In genomic region chr4:125987071-125987470, GRCm38 (mm10) we compare ENCODE assay signal across 21 mouse cellular contexts. TPM values are rescaled to one million over a fixed set of nuclear protein-coding genes. Genes with fewer than 3 reads are reported as not detected.
DNase-seq lines count a peak whose midpoint lies in the region; ATAC-seq lines count a peak whose summit lies in the region.
"Had no signal": no experiment of that assay in that cellular context is flagged by ENCODE, and none has a peak within 500 bp of the region (broad histone marks: within the 10 kb centered on the region; RNA-seq: fewer than 3 reads in every experiment).

No protein-coding gene starts in this region.

- H3K4me1 ChIP-seq in kidney, embryonic 14.5 days (ENCODE audit: control insufficient read depth, insufficient read depth, low read length), result no peaks in the 10 kb centered on the region
- H3K4me1 ChIP-seq: embryonic facial prominence, embryonic 15.5 days had no signal

- H3K4me2 ChIP-seq in kidney, embryonic 14.5 days (replicated peaks; ENCODE audit: low read depth, low read length), result no peak overlapping the region
- H3K4me2 ChIP-seq: embryonic facial prominence, embryonic 13.5 days; embryonic facial prominence, embryonic 15.5 days; forebrain, embryonic 12.5 days had no signal

- ATAC-seq in kidney, embryonic 14.5 days (ENCODE audit: low FRiP score, low TSS enrichment), result no peak
- ATAC-seq: forebrain, embryonic 14.5 days; forebrain, embryonic 16.5 days had no signal

- H3K9me3 ChIP-seq in kidney, embryonic 14.5 days (ENCODE audit: control insufficient read depth, low read length), result no peaks in the 10 kb centered on the region
- H3K9me3 ChIP-seq: embryonic facial prominence, embryonic 13.5 days; embryonic facial prominence, embryonic 15.5 days; forebrain, embryonic 10.5 days; forebrain, embryonic 12.5 days had no signal

- H3K4me3 ChIP-seq in kidney, embryonic 14.5 days (ENCODE audit: low read length), result no peak overlapping the region
- H3K4me3 ChIP-seq: embryonic facial prominence, embryonic 13.5 days; embryonic facial prominence, embryonic 15.5 days; erythroblast, embryonic 14.5 days; forebrain, embryonic 10.5 days; forebrain, embryonic 12.5 days had no signal

- DNase-seq in adrenal gland, postnatal 10 days, result peak; percentile 56
- no peak for DNase-seq in adrenal gland, postnatal 4 days (ENCODE audit: low spot score in 2 of 2)
- peak; percentile 47 to 50 for DNase-seq in cerebellum, postnatal 10 days
- DNase-seq in cerebellum, adult 9-11 months, result no peak
- DNase-seq in adrenal gland, postnatal 25 days, result peak; percentile 29
- DNase-seq in adrenal gland, postnatal 36 days, result peak; percentile 20 to 54
- DNase-seq: cerebellum, adult 11 months; cerebellum, adult 18-20 months; cerebellum, adult 8-10 months; cerebellum, postnatal 36 days; embryo, embryonic 11 days had no signal

- peaks cover 4% of the 10 kb centered on the region for H3K27me3 ChIP-seq in kidney, embryonic 14.5 days (ENCODE audit: control insufficient read depth, insufficient read depth, low read length)
- H3K27me3 ChIP-seq: embryonic facial prominence, embryonic 15.5 days had no signal

- 65% methylated on average over 3 of the region's 3 CpGs for WGBS in kidney, embryonic 14.5 days

- H3K27ac ChIP-seq in kidney, embryonic 14.5 days (ENCODE audit: low read depth, low read length), result no peak overlapping the region
- H3K27ac ChIP-seq: embryonic facial prominence, embryonic 13.5 days; embryonic facial prominence, embryonic 15.5 days; forebrain, embryonic 10.5 days; forebrain, embryonic 12.5 days had no signal

- no peaks in the 10 kb centered on the region for H3K36me3 ChIP-seq in kidney, embryonic 14.5 days (ENCODE audit: control insufficient read depth, insufficient read depth, low read length)
- H3K36me3 ChIP-seq: embryonic facial prominence, embryonic 13.5 days; embryonic facial prominence, embryonic 15.5 days; forebrain, embryonic 10.5 days; forebrain, embryonic 12.5 days had no signal

- no peak overlapping the region for H3K9ac ChIP-seq in kidney, embryonic 14.5 days (ENCODE audit: low read depth, low read length)
- H3K9ac ChIP-seq: embryonic facial prominence, embryonic 13.5 days; embryonic facial prominence, embryonic 15.5 days; forebrain, embryonic 12.5 days had no signal

RNA-seq across cellular contexts. Expression of gene Csf3r, which starts 37.3 kb away (rescaled TPM):
- 1 to 10 TPM; 1.4 to 1.9 TPM for total RNA-seq in adrenal gland, postnatal 10 days (2021)
- total RNA-seq in adrenal gland, postnatal 4 days (2021), result 1 to 10 TPM; 2.0 to 2.3 TPM
- total RNA-seq in adrenal gland, postnatal 25 days (2021), result 0.88 and 1.5 TPM in 2 replicates
- 1 to 10 TPM; 1.1 to 2.2 TPM for total RNA-seq in adrenal gland, postnatal 36 days (2021)
- 0.61 and 1.2 TPM in 2 replicates for polyA plus RNA-seq in kidney, embryonic 14.5 days (2014; fragmentation: Nextera tagmentation; extraction: Ambion mirVana)
- total RNA-seq: MEL had no signal
- polyA plus RNA-seq: C2C12 had no signal

RNA-seq across cellular contexts. Expression of gene Mrps15, which starts 59.7 kb away (rescaled TPM):
- 10 to 100 TPM; 72.3 to 78.8 TPM for total RNA-seq in adrenal gland, postnatal 10 days (2021)
- 10 to 100 TPM; 72.5 to 73.9 TPM for total RNA-seq in adrenal gland, postnatal 4 days (2021)
- 74.4 and 98.0 TPM in 2 replicates for total RNA-seq in adrenal gland, postnatal 25 days (2021)
- total RNA-seq in adrenal gland, postnatal 36 days (2021), result 10 to 100 TPM; 76.6 to 90.3 TPM
- polyA plus RNA-seq in kidney, embryonic 14.5 days (2014; fragmentation: Nextera tagmentation; extraction: Ambion mirVana), result 154 and 177 TPM in 2 replicates

Comparison
In these comparisons a context has a peak if more than half of its experiments do, and no peak if none do; other contexts are left out.
1. DNase-seq: peak in adrenal gland, postnatal 10 days (single experiment), cerebellum, postnatal 10 days (2 of 2), adrenal gland, postnatal 25 days (single experiment) and adrenal gland, postnatal 36 days (2 of 2); none in adrenal gland, postnatal 4 days (0 of 2) and cerebellum, adult 9-11 months (single experiment).